Mouse (Mus musculus) frontal cortex, adult (tissue): ENCODE results near the gene Dhtkd1.

Experiments
- ATAC-seq: cut with Nextera tagmentation; 2 replicates; pipeline ENCODE4 v1.9.2; 2017; ENCODE audit warnings: mild to moderate bottlenecking, moderate library complexity, mixed read lengths; ENCODE audit not compliant: low TSS enrichment

The Dhtkd1 gene

GRCm38 (mm10) chr2:5931938-5932337 lies 10.7 kb downstream of the Dhtkd1 start:
- ATAC-seq = no peak

DNA sequence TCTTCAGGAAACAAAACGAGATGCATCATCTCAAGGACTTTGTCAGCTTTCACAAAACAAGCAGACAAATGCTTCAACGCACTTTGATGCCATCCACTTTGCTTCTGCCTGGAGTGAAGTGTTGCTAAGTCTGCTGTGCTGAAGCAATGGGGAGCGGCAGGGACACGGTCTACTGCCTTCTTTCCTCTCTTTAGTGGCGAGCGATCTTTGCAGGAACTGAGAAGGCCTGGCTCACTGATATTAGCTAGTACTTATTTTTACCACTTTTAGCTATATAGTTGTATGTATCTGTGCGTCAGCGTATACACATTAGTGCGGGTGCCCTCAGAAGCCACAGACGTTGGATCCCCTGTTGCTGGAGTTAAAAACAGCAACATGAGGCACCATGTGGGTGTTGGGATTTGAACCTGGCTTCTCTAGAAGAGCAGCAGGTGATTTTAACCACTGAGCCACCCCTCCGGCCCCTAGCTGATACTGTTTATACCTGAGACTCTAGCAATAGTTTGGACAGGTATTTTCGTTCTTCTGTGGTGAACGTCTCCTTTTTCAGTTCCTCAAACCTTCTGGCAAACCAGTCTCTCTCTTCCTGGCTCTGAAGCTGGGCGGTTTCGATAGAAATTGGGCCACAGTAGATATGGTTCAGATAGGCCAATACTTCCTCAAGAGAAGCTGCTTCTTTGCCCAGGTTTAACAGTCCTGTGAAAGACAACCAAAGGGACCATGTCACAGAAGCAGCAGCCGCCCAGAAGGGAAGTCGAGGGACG lies 12.1 kb downstream of the Dhtkd1 start:
- no peak for ATAC-seq

DNA sequence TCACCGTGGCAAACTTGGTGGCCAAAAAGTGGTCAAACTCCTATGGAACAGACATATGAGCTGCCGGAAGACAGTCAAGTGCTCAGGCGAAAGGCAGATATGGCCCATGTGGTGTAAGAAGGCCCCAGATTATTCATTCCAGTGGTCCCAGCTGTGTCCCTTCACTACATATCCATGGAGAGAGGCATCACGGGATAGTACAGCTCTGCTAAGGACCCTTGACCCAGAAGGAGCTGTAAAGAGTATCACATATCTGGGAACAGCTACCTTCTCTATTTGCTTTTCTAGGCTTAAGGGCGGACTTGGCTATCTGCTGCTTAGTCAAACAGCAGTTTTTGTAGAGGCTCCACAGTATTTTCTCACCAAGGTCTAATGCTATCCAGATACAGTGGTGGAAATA lies 12.8 kb downstream of the Dhtkd1 start:
- ATAC-seq = no peak

DNA sequence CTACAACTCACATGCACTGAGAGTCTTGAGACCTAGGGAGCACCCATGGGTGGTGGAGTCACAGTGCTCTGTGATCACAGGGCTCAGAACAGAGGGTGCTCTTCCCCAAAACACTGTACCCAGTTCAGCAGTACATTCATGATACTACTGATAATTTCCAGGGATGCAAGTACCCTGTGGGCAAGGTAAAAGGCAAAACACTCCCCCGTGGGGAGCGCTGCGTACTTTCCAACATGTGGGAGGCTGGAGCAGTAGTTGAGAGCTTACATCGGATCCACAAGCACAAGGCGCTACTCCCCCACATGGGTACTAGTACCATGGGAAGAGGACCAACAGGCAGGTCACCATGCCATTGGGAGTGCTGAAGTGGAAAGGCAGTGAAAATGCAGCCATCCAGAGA lies 15.1 kb downstream of the Dhtkd1 start:
- no peak for ATAC-seq

- ATAC-seq = no peak
Measured at GRCm38 (mm10) chr2:5923786-5924185, 18.8 kb downstream of the Dhtkd1 start.

DNA sequence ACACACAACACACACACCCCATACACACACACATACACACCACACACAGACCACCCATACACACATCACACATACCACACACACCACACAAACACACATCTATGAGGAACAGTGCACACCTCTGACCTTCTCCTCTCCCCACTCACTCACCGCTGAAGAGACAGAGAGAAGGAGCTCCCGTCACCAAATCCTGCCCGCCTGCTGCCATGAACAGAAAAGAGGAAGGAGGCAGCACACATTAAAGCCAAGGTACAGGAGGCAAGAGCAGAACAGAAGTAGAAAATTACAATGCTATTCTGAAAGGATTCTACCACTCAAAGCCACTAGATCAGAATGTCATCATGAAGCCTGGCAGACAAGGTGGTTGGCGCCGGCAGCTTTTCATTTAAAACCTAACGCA lies 19.8 kb downstream of the Dhtkd1 start:
- ATAC-seq = no peak

- ATAC-seq = no peak
Measured at GRCm38 (mm10) chr2:5911282-5911965, 31.2 kb downstream of the Dhtkd1 start.

GRCm38 (mm10) chr2:5906625-5907024 lies 36.0 kb downstream of the Dhtkd1 start:
- ATAC-seq = no peak

- no peak for ATAC-seq
Measured at GRCm38 (mm10) chr2:5906092-5906491, 36.5 kb downstream of the Dhtkd1 start.

- ATAC-seq = no peak; the same call in 1 of the 2 replicates
Measured at GRCm38 (mm10) chr2:5900145-5900544, 42.4 kb downstream of the Dhtkd1 start.

DNA sequence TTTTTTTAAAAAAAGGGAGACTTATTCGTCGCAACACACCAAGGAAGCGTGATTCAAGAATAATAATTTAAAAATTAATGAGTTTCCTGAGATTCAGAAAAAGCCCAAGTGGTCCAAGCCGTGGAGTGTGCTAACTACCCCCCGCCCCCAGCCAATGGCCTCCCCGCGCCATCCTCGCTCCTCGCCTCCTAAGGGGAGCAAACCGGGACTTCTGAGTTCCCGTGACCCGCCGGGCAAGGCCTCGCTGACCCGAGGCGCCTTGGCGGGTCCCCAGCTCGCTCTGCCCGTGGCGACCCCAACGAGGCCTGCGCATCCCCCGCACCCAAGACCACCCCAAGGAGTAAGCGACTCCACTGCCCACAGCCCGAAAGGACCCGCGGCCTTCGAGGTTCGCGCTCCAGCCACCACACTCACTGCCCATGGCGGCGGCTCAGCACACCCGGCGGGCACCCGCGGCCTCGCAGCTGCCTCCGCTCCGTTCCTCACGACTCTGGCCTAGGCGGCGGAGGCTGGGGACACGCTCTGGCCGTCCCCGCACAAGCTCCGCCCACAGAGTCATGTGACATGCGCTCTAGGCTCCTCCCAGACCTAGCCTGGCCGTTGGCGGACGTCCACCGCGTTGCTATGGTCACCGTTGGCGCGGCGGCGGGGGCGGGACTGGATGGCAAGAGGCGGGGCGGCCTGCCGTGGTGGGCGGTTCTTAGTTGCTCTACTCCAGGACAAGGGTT lies 47.6 kb downstream of the Dhtkd1 start, which contains the start of gene Sec61a2:
Gene Sec61a2 (minus strand): TSS at position 590 of the 728 bp plus-strand sequence.
- peak; percentile 94 for ATAC-seq

GRCm38 (mm10) chr2:5894296-5894695 lies 48.3 kb downstream of the Dhtkd1 start:
- no peak for ATAC-seq

DNA sequence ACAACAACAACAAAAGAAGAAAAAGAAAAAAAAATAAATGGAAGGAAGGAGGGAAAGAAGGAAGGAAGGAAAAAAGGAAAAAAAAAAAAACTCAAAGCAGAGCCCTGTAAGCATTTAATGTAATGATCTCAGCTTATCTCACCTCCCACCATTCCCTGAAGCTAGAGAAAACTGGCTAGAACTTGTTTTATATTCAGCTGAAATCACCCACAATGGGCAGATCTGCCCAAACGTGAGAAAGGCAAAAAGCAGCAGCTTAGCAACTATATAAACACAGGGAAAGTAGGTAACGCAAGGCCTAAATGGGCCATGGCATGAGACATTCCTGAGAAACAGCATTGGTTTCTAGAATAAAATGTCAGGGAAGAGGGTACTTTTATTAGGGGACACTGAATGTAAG lies 53.2 kb downstream of the Dhtkd1 start:
- peak; percentile 93 for ATAC-seq

GRCm38 (mm10) chr2:5888865-5889264 lies 53.7 kb downstream of the Dhtkd1 start:
- peak; percentile 11; the same call in 1 of the 2 replicates for ATAC-seq

GRCm38 (mm10) chr2:5877446-5877845 lies 65.1 kb downstream of the Dhtkd1 start:
- ATAC-seq = no peak

DNA sequence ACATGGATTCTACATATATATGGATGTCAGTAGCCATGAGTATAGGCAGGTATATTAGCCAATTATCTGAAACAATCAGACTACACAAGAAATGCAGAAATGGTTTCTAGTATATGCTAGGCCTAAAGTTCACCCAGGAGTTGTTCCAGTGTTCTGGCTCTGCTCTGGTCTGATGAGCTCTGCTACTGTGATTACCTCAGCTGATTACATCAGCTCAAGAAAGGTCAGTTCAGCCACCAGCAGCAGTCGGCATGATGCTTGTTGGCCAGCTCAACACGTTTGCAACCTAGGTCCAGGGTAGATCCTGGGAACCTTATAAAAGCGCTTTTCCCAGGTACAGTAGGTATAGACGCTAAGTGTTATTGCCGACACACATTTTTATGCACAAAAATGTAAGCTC lies 72.8 kb downstream of the Dhtkd1 start:
- no peak for ATAC-seq

GRCm38 (mm10) chr2:5867681-5868080 lies 74.9 kb downstream of the Dhtkd1 start:
- ATAC-seq = peak; percentile 52; the same call in 1 of the 2 replicates

- ATAC-seq = no peak
Measured at GRCm38 (mm10) chr2:5862834-5863233, 79.8 kb downstream of the Dhtkd1 start, which contains the start of gene Gm13199. Gm13199 (minus strand) TSS chr2:5862934.

- no peak; the same call in 1 of the 2 replicates for ATAC-seq
Measured at GRCm38 (mm10) chr2:5851866-5852265, 90.7 kb downstream of the Dhtkd1 start.

DNA sequence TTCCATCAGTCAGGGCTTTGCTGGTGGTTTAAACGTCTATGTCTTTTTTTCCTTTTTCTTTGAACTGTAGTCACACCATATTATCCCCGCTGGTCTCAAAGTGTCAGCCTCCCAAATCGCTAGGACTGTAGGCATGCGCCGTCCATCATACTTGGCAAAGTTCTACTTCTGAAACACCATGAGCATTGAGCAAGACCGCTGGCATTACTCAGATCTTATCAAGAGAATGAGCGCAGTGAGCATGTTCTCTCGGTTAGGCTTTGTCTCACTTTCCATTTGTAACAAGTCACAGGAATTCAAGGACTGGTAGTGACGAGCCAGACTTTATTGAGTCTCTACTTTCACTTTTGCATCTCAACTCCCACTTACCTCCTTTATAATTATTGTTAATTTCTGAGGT lies 91.5 kb downstream of the Dhtkd1 start:
- no peak for ATAC-seq
